Mouse (Mus musculus) hindlimb bud, embryonic 11.5 days (tissue): ENCODE data around the gene Efna3.

Source experiments
- DNase-seq: peaks from one replicate; pipeline ENCODE4 v3.0.0-alpha.2; 2012; ENCODE audit warnings: low read depth, low spot score; ENCODE audit errors: extremely low spot score

The Efna3 gene

DNA sequence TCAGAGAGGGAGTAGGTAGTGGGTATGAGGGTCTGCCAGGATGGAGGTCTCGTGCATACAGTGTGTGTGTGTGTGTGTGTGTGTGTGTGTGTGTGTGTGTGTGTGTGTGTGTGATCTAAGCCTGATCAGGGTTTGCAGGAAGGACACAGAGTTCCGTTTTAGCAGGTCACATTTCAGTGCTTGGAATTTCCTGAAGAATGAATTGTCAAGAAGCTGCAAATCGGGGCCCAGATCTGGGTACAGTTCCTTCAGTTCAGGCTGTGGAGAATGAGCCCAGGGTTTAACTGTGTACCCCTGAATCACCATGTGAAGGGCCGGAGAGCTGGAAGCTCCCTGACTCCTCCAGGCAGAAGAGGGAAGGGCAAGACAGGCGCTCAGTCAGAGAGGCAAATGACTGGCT, 35.5 kb downstream of the Efna3 start:
- DNase-seq, result no peak

DNA sequence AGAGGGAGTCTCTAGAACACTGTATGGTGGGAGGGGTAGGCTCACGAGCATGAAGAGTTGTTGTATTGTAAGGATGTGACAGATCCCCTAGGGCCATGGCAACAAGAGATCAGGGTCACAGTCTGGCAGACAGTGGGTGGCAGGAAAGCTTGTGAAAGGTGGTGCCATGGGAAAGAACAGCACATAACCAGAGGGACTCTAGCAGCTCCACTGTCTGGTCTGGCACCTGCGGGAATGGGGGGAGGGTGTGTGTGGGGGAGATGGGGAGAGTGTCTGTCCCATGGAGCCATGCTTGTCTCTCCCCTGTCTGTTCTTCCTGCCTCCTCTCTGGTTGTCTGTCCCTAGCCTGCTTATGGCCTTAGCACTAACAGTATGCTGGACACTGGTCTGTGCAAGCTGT, 37.2 kb downstream of the Efna3 start:
- DNase-seq, result no peak

DNA sequence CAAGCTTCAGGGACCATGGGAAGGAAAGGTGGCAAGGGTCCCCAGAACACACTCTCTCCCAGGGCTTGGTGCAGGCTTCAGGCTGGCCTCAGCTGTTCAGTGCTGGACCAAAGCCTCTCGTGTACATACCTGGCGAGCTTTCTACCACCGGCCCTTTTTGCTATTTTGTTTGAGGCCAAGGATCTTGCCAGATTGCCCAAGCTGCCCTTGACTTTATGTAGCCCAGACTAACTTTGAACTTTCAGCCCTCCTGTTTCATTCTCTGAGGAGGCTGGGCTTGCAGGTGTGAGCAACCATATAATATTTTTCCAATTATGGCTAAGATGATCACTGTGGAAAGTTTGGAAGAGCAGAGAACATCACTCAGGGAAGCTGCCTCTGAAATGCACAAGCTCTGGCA, 38.5 kb downstream of the Efna3 start:
- DNase-seq, result no peak

DNA sequence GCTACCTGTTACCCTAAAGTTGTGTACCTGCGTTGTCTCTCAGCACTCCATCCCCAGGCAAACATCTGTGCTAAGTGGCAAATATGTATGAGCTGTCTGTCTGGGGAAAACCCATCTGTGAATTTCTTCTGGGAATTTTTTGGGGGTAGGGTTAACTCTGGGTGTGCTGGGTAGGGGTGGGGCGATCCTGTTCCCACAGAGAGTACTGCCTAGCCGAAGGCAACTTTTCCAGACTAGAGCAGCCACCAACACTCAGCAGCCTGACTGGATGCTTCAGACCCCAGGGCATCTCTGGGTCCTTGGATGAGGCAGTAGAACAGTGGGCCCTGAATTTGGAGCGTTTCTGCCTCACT, 40.5 kb downstream of the Efna3 start:
- no peak for DNase-seq

DNA sequence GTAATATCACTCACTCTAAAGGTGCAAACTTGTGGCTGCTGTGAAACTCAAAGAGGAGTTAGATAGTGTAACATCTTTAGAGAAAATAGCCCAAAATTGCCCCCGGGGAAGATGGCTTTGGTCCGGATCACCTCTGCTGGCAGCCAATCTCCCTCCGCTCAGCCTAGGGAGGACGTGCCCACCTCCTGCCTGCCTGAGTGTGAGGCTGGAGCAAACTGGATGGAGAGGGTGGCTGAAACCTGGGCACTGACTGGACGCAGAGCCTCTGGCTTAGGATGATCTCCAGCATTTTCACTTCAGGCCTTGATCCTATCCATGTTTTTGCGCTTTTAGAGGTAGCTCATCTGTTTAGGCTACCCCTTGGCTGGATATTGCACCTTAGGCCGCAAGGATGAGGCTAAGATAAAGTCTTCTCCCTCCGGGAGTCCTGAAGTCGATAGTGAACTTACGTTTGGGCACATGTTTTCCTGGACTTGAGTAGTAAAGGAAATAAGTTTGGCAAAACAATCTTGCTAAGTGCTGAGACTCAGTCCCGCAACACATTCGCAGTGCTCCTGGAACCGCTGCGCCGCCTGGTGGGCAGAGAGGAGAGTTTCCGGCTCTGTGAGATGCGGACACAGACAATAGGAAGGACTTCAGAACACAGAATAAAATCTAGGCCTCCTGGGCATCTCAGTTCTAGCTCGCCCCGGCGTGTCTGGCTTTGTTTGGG, 41.0 kb downstream of the Efna3 start:
- no peak for DNase-seq

DNA sequence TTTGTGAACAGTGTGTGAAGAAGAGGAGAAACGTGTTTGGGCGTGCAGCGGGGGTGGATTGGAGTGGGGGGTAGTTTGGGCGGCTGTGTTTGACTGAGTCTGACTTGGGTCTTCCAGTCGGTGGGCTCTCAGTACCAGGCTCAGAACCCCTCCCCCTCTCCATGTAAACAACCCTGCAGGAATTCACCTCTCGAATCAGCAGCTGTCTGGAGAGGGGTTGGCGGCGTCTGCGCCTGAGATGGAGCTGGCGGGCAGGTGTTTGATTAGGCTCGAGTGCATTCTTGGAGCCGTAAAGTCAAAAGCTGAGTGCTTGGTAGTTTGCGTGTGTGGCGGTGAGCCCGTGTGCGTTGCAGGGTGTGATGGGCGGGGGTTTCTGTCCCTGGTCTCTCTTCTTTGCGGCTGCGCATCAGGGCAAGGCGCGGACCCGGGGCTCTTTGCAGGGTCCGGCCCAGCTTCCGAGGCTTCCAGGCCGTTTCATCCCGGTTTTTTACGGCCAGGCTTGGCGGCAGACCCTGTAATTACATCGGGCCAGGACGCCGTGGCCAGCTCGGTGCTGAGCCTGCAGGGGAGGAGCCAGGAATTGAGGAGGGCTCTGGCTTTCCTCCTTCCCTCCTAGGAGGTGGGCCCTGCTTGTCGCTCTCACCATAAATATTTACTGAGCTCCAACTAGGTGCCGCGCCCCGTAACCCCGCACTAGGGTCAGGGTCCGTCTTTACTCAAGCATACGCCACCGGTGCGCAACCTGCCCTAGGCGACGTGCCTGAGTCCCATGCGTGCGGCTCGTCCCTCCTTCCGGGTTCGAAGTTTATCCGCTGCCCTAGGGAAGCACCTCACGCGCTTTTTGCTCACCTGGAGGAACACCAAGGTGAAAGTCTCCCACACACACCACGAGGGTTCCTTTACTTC, 41.9 kb downstream of the Efna3 start, which contains the start of gene Efna1:
TSS of gene Efna1 (minus strand) at position 537 of the 906 bp plus-strand sequence.
- DNase-seq, result no peak

DNA sequence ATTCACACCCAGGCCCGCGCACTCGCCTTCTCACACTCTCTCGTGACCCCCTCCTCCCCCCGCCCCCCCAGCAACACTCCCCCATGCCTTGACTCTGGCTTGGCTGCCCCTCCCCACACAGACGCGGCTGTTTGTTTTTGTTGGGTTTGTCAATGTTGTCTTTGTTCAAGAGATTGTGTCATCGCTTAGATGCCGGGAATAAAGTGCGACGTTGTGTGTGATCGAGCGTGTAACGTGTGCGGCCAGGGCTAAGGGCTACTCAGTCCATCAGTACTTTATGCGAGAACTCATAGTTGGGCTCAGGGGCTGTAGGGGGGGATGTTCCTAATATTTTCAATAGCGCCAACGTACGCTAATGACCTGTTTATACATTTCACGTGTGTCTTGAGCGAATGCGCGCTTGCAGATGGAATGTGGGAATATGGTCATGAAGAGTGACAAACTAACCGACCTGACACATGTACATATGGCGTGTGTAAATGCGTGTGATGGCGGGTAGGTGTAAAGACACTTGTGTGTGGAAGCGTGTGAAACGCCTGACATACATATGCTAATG, 42.6 kb downstream of the Efna3 start:
- DNase-seq, result no peak

DNA sequence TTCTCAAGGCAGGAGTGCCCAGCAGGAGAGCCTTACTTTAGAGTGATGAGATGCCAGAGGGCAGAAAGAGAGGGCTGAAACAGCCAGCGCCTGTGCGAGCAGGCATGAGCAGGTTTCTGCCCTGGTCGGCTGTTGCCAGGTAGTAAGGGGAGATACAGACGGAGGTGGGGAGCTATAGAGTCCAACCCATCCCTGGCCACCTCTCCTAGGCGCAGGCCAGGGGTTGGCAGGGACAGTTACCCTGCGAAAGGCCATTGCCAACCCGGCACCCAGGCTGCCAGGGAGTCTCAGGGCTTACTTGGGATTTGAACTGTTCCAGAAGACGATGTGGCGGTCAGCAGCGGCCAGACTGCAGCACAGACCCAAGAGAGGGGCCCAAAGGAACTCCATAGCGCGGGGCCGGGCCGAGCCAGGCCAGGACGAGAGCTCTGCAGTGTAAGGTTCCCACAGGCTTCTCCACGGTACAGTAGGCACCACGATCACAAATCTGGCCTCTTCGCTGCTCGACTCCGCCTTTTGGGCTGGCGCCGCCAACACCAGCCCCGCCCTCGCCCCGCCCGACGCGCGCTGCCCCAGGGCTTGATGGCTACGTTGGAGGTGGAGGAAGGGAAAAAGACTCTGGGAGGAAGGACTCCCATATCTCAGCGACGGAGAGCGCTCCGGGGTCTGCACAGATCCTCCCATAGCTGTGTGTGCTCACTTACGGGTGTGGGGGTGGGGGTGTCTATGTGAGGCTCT, 43.4 kb downstream of the Efna3 start:
- no peak for DNase-seq

DNA sequence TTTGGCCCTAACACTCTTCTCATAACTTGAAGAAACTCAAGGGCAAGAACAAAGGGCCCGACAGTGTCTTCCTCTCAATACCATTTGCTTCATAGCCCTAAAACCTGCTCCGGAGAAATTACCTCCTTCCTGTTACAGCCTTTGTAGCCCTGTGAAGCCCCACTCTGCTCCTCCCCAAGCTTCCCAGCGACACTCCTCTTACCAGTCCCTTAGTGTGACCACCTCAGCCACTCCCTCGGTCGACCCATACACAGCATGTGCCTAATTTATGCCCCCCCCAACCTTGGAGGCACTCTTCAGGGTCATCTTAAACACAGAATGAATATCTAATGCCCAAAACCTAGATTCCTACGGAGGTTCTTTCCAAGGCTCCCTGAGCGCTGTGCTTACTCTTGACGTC, 44.1 kb downstream of the Efna3 start:
- DNase-seq, result no peak

DNA sequence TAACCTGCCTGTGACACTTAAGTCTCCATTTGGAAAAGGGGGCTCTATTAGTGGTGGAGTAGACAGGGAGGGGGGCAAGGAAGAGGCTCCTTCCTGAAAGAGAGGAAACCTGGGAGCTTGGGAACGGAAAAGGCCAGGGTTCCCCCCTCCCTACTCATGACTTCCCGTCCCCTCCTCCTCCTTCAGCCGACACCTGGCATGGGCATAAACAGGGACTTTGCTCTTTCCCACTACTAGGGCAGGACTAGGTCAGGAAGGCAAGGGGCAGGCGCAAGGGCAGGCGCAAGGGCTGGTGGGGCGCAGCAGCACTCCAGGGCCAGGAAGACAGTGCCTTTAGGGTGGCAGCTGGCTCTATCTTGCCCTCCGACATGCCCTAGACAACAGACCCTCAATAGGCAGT, 44.7 kb downstream of the Efna3 start:
- DNase-seq, result no peak

DNA sequence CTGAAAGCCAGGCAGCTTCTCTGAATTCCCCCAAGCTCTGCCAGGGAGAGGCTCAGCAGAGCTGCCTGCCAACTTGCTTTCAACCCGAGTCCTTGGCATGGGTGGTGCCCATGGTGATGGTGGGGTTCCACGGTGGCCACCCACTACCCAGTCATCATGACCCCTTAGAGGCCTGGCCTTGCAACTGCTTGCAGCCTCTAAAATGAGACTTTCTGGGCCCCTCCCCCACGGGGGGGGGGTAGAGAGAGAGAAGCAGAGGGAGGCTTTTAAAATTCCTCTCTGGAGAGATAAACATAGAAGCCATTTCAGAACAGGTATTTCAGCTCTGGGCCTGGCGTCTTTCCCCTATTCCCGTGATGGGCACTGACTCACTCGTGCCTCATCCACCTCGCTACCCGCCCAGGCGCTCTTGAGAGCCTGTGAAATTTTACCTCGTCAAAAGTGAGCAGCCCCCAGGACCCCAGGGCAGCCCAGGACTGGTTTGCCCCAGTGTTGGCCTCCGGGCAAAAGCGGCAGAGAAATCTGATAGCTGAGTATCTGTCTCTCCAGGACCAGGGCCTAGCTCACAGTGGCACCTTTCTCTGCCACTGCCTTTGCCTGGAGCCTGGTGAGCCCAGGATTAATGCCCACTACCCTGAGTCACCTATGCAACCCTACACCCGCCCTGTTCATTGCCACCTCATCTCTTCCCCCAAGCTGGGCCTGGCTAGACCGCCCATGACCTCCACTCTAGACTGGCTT, 45.3 kb downstream of the Efna3 start:
- no peak for DNase-seq

DNA sequence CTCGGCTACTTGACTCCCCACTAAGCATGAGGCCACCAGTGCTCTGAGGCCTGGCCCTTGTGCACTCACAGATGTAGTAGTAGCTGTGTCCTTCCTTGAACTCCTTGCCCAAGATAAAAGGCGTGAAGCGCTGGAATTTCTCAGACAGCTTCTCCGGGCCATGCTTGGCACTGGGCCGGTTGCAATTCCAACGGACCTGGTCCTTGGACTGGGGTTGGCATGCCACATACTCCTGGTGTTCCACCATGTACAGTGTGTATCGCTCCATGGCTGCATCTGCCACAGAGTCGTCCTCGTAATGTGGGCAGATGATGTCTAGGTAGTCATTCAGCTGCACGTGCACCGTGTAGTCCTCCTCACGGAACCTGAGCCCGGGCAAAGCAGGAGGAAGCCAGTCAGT, 46.7 kb downstream of the Efna3 start:
- DNase-seq, result no peak

DNA sequence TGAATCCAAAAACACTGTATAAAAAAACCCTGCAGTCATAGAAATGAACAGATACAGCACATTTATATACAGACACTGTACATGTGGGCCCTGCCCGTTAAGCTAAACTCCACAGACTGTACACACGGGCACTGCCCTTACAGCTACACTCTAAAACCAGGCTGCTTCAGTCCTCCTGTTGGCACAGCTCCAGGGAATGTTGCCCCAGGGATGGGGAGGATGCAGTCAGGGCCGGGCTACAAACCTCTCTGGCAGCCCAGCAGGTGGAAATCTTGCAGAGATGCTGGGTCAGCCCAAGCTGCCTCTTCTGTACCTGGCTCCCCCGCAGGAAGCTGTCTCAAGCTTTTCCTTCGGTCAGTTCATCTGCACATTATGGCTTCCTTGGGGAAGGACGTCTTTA, 51.0 kb downstream of the Efna3 start:
- DNase-seq, result no peak

DNA sequence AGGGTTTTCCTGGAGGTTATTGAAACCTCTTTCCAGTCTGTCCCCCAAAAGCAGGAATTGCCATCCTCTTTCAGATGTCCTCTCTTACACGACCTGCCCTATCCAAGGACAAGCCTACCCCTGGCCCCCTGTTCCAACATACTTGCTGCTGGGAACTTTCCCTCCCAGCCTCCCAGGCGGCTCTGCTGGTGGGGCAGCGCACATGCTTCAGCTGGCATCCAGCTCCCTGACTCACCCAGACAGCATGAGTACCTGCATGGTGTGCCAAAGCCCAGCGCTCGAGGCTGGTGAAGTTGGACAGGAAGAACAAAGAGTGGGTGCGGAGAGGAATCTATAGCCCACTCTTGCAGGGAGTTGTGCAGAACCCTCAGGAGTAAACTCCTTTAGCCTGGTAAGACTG, 51.9 kb downstream of the Efna3 start:
- no peak for DNase-seq

DNA sequence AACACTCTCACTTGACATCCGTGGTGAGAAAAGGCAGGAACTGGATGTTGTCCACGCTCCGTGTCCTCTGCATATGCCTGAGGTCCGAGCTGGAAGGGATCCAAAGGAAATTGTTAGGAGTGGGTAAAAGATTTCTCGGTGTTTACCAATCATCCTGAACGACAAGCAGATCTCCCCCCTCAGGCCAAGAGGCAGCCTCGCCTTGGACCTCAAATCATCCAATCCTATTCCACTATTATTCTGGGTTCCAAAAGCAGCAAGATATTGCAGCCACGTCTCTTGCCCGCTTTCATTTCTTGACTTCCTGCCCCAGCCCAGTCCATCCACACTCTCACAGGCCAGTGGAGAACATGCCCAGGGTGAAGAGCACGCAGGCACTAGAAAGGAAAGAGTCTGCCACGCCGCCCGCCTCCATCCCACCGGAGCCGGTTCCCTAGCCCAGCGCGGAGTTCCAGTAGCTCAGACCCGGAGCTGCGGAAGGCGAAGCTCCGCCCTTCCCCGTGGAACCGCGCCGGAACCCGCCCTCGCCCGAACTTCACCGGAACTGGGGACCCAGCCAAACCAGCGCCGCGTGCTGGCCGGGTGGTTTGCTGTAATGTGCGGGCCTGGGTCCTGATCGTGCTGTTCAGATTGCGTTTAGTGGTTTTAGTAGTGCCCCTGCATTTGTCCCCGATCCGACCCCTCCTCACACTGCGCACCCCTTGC, 52.6 kb downstream of the Efna3 start, which contains the start of gene Slc50a1:
TSS of gene Slc50a1 (minus strand) at position 520 of the 705 bp plus-strand sequence.
- DNase-seq, result no peak

DNA sequence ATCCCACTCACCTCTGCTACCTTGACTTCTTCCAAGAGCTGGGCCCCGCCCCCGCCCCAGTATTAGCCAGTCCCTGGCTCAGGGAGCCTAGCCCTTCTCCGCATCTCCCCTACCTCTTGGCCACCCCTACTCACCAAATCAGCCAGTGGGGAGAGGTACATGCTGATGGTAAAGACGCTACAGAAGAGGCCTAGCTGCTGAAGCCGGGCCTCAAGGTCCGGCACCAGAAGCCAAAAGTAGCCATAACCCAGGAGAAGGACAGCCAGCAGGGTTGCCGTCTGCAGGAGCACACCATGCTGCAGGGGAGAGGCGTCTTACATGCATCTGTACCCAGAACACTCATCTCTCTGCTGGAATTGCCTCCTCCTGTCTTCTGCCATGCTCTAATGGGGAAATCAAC, 53.8 kb downstream of the Efna3 start:
- no peak for DNase-seq

DNA sequence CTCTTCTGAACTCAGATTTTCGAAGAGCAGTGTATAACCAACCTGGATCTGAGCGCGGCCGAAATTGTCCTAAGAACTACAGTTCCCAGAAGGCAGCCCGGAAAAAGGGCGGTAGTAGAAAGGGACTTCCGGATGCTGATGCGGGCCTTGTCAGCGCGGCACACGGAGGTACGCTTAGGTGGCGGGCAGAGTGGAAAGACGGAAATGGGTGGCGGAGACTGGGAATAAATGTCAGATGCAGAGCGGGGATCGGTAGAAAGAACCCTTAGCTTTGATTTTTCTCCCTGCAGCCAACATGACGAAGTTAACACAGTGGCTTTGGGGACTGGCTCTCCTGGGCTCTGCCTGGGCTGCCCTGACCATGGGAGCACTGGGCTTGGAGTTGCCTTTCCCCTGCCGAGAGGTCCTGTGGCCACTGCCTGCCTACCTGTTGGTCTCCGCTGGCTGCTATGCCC, 56.3 kb downstream of the Efna3 start:
- no peak for DNase-seq
